Mouse (Mus musculus) heart, postnatal 0 days (tissue): ENCODE measurements at regions not wholly inside any gene's neighbourhood (a gene's known extent, or its start where the extent isn't known, plus 50 kb on each side); places are given as distances from the start of the nearest gene placed in this dataset.

ENCODE experiments used
- ATAC-seq: fragments of 200-750 bp; cut with Nextera tagmentation; 2 replicates; pipeline ENCODE4 v1.8.0; 2017; ENCODE audit warnings: low read depth, moderate number of reproducible peaks, moderate library complexity; ENCODE audit not compliant: insufficient read depth
- DNase-seq: peaks from one replicate; pipeline ENCODE4 v3.0.0-alpha.2; 2016; ENCODE audit warnings: low spot score
- H3K27ac ChIP-seq: fragments of 300-500 bp; sonication (generic); 2 replicates; pipeline ENCODE4 v1.5.1; 2014; ENCODE audit warnings: low read depth, mild to moderate bottlenecking
- H3K27me3 ChIP-seq: fragments of 300-500 bp; sonication (generic); 2 replicates; pipeline ENCODE4 v1.6.1; 2014; ENCODE audit warnings: low read length, mixed read lengths; ENCODE audit not compliant: control insufficient read depth, insufficient read depth
- H3K36me3 ChIP-seq: fragments of 300-500 bp; sonication (generic); replicated peaks from 2 replicates; pipeline ENCODE4 v1.6.1; 2014; ENCODE audit warnings: low read length, mixed read lengths; ENCODE audit not compliant: control insufficient read depth, insufficient read depth
- H3K4me1 ChIP-seq: fragments of 300-500 bp; sonication (generic); 2 replicates; pipeline ENCODE4 v1.6.1; 2014; ENCODE audit warnings: antibody characterized with exemption; ENCODE audit not compliant: control insufficient read depth, insufficient read depth
- H3K4me2 ChIP-seq: fragments of 300-500 bp; sonication (generic); 2 replicates; pipeline ENCODE4 v1.6.1; 2014; ENCODE audit warnings: low read depth, mild to moderate bottlenecking, low read length, moderate library complexity
- H3K4me3 ChIP-seq: fragments of 300-500 bp; sonication (generic); 2 replicates; pipeline ENCODE4 v1.5.1; 2014; ENCODE audit warnings: low read depth, low read length
- H3K9ac ChIP-seq: fragments of 300-500 bp; sonication (generic); replicated peaks from 2 replicates; pipeline ENCODE4 v1.6.1; 2014; ENCODE audit warnings: low read depth, low read length, mixed read lengths
- H3K9me3 ChIP-seq: fragments of 300-500 bp; sonication (generic); replicated peaks from 2 replicates; pipeline ENCODE4 v1.6.1; 2016; ENCODE audit warnings: low read length; ENCODE audit not compliant: control insufficient read depth
- CTCF ChIP-seq: IDR thresholded peaks from 2 replicates; pipeline ENCODE4 v1.5.1; 2016; ENCODE audit warnings: antibody characterized with exemption, control low read depth, low read depth
- EP300 ChIP-seq: IDR thresholded peaks from 2 replicates; pipeline ENCODE4 v1.6.1; 2016; ENCODE audit warnings: antibody characterized with exemption, low read depth
- WGBS: fragments of 180-500 bp; shearing (Covaris S2); extraction: QIAGEN DNeasy Blood & Tissue Kit; methylation state at CpG from one replicate; pipeline ENCODE4 v1.1.7; 2014; 5-methylcytosine and 5-hydroxymethylcytosine counted together

DNA sequence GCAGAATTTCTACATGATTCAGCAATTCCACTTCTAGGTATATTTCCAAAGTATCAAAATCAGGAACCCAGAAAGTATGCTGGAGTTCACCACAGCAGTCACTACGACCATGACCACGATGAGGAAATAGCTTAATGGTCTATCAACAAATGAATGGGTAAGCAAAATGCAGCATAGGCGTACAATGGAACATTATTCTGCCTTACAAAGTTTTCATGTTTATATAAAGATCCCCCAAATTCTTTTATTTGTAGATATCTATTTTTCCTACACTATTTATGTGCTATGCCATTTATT is 71.4 kb upstream of the Mark1 start:
- Histone ChIP-seq H3K9ac (no peak overlapping the region), H3K27ac (no peak overlapping the region), H3K4me2 (no peak overlapping the region), H3K9me3 (no peaks in the 10 kb centered on the region), H3K36me3 (no peaks in the 10 kb centered on the region), H3K4me1 (no peaks in the 10 kb centered on the region), H3K27me3 (no peaks in the 10 kb centered on the region), H3K4me3 (no peak overlapping the region)
- ATAC-seq (no peak), DNase-seq (no peak)
- WGBS = 79% methylated on average over 3 of the region's 3 CpGs
- TF ChIP-seq EP300 = no peak
- TF ChIP-seq CTCF = no peak

DNA sequence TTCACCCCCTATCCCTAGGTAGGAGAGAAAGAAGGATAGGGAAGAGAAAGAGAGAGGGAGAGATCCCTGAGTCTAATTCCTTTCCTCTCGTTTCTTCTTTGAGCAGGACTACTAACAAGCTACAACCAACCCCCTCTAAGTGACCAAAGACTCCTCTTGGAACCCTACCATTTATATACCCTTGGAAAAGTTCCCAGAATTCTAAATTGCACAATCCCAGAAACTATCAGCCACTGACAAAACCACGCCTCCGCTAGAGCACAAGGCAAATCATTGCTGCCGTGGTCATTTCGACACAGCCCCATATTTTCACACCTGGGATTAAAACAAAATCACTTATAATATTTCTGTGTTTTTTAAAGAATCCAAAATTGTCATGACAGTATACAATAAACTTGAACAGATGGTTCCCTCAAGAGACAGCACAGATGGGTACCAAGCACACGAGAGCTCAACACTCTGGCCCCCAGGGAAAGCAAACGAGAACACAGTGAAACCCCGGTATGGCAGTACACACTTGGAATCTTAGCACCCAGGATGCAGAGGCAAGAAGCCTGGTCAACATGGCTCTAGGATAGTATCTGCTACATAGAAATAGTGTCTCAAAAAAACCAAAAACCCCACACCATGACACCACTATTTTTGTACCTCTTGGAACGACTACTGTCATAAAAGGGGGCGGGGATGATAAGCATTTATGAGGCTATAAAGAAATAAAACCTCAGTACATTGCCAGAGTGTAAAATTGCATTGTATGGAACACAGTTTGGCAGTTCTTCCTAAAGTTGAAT is 70.9 kb upstream of the Mark1 start:
- Histone ChIP-seq H3K4me2 (no peak overlapping the region), H3K4me1 (no peaks in the 10 kb centered on the region), H3K9me3 (no peaks in the 10 kb centered on the region), H3K4me3 (no peak overlapping the region), H3K36me3 (no peaks in the 10 kb centered on the region), H3K9ac (no peak overlapping the region), H3K27me3 (no peaks in the 10 kb centered on the region), H3K27ac (no peak overlapping the region)
- no peak for ATAC-seq
- TF ChIP-seq CTCF = no peak
- whole genome bisulfite sequencing = 59% methylated on average over 10 of the region's 10 CpGs
- DNase-seq = peak; percentile 39

DNA sequence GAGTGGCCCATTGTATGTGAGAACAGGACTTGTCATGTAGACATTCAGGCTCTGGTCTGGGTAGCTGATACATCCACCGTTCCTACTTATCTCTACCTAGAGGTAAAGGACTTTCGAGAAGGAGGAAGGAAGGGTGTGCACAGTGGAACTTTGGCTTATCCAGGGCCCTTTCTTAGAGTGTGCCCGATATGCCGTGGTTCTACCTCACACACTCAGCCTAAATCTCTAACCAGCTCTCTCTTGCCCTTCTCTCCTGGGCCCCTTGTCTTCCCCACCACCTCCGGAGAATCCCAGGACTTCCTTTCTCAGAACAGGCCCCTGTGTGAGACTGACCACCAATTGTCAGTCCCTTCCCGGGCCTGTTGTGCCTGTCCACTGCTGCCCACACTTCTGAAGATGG is 68.8 kb upstream of the Mark1 start:
- 59% methylated on average over 6 of the region's 6 CpGs for WGBS
- no peaks in the 10 kb centered on the region for H3K4me1 ChIP-seq
- no peak for ATAC-seq
- TF ChIP-seq EP300 = no peak
- TF ChIP-seq CTCF = no peak
- H3K9me3 ChIP-seq = no peaks in the 10 kb centered on the region
- DNase-seq = no peak
- H3K27me3 ChIP-seq = no peaks in the 10 kb centered on the region
- H3K36me3 ChIP-seq = no peaks in the 10 kb centered on the region
- H3K4me2 ChIP-seq = no peak overlapping the region
- no peak overlapping the region for H3K9ac ChIP-seq
- H3K27ac ChIP-seq = no peak overlapping the region
- H3K4me3 ChIP-seq = no peak overlapping the region

DNA sequence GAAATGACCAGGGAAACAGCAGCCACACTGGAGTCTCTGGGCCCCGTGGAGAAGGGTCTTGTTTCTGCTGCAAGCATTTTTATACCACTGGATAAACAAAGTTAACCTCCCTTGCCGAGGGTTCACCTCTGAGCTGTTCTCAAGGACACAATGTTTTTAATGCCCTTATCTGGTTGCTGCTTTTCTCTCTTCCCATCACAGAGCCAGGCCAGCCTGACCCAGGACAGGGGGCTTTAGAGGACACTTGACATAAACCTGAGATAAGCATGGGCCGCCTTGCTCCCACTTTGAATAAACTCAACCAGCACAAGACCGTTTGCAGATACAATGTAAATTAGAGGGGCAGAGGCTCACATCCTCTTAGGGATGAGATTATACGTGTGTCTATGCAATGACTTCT is 68.3 kb upstream of the Mark1 start:
- Histone ChIP-seq H3K9me3 (no peaks in the 10 kb centered on the region), H3K27me3 (no peaks in the 10 kb centered on the region), H3K4me3 (no peak overlapping the region), H3K27ac (no peak overlapping the region), H3K4me2 (no peak overlapping the region), H3K36me3 (no peaks in the 10 kb centered on the region), H3K4me1 (no peaks in the 10 kb centered on the region), H3K9ac (no peak overlapping the region)
- TF ChIP-seq EP300 = no peak
- no peak for TF ChIP-seq CTCF
- no peak for DNase-seq
- WGBS = 23% methylated on average over 5 of the region's 5 CpGs
- ATAC-seq = no peak

DNA sequence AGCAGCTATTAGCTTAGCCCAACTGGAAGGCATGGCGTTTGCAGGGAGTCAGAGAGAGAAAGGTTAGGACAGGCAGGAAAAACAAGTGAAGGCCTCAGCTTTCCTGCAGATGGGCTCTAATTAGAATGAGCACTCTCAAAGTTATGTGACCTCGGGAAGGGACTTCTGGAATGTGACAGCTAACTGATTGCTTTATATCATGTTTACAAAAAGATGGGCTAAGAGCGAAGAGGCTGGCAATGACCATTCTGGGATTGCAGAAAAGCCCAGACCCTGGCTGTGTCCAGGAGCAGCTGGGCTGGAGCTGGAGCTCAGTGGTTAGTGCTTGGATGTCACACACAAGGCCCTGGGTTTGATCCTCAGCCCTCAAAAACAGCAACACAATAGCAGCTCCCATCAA is 65.7 kb upstream of the Mark1 start:
- 35% methylated on average over 3 of the region's 3 CpGs for WGBS
- no peak overlapping the region for H3K4me2 ChIP-seq

DNA sequence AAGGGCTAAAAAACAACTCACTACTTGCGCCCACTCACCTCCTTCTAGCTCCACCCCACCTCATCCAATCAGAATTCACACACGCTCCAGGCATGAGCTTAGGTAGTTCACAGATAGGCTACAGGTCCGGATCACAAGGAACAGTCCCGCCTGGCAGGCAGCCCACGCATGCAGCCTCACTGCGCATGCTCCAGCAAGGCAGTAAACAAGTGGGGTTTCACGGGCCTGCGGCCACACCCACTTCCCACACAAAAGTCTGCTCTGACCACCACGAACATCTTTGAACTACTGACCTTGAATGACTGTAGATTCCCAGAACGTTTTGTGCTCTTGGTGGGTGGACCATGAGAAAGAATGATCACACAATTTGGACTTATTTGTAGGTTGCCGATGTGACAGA is 62.7 kb upstream of the Mark1 start:
- TF ChIP-seq EP300 (no peak), CTCF (no peak)
- Histone ChIP-seq H3K27ac (no peak overlapping the region), H3K36me3 (no peaks in the 10 kb centered on the region), H3K27me3 (no peaks in the 10 kb centered on the region), H3K9ac (no peak overlapping the region), H3K4me3 (no peak overlapping the region), H3K4me2 (no peak overlapping the region), H3K9me3 (no peaks in the 10 kb centered on the region), H3K4me1 (no peaks in the 10 kb centered on the region)
- no peak for ATAC-seq
- 67% methylated on average over 11 of the region's 11 CpGs for WGBS
- DNase-seq = no peak

More for the DNA sequence above, 65.7 kb upstream of the Mark1 start:
- DNase-seq = no peak
- TF ChIP-seq CTCF (no peak), EP300 (no peak)
- Histone ChIP-seq H3K9ac (no peak overlapping the region), H3K4me3 (no peak overlapping the region), H3K27ac (no peak overlapping the region), H3K36me3 (no peaks in the 10 kb centered on the region), H3K4me1 (no peaks in the 10 kb centered on the region), H3K9me3 (no peaks in the 10 kb centered on the region), H3K27me3 (no peaks in the 10 kb centered on the region)
- ATAC-seq = no peak
